Mouse (Mus musculus) naive thymus-derived CD4-positive, alpha-beta T cell, adult 2 months (primary cell): ENCODE measurements around the gene Fscn1.

Source experiments
- DNase-seq: peaks from one replicate; pipeline ENCODE4 v3.0.0-alpha.2; 2011; ENCODE audit warnings: low read depth

Gene Fscn1

DNA sequence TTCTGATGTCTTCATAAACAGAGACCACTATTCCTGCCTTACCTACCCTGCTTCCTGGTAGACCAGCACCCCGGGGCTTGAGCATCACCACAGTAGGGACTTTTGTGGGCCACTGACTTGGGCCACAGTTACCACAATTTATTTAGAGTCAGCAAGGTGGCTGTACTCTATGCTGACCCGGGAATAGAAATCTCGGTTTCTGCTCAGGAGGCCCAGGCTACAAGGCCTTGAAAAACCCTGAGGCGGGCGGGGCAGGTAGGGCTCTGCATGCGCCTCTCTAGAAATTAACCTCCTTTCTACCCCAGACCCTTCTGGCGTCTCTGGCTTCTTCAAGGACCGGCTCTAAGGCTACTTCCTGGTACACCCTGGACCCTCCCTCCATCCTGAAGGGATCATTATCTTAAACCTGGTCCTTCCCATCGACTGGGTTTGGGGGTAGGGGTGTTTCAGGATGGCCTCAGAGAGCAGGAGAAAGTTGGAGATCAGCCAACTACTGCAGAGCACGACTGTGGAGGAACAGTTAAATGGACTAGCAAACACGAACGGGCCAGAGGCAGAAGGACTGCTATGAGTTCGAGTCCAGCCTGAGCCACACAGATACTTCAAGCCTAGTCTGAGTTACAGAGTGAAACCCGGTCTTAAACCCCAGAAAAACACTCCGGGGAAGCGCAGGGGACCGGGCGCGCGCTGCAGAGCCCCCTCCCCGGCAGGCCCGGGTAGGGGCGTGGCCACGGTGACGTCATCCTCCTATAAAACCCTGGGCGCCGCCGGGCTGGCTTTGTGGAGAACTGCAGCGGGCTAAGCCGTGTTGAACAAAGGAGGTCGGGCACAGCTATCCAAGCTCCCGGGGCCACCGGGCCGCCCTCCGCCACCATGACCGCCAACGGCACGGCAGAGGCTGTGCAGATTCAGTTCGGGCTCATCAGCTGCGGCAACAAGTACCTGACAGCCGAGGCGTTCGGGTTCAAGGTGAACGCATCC is at the start of gene Fscn1:
Fscn1 (plus strand) TSS at position 768 of the 981 bp plus-strand sequence.
- DNase-seq, result peak; percentile 70

DNA sequence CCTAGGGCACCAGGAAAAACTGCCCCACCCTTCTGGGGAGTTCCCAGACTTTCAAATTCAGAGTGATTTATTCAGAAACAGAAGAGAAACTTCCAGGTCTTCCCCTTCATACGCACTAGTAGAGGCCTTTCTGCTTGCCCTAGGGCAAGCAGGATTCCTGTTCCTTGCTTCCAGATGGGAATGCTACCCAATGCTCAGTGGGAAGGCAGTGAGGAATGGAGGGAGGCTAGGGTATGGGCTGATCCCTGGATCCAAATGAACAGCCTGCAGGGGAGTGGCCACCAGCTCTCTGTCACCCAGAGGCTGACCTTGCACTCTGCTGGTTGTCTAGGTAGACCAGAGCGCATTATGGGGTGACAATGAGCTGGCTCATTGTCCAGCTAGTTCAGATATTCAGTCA is 48.5 kb upstream of the Fscn1 start:
- no peak for DNase-seq

DNA sequence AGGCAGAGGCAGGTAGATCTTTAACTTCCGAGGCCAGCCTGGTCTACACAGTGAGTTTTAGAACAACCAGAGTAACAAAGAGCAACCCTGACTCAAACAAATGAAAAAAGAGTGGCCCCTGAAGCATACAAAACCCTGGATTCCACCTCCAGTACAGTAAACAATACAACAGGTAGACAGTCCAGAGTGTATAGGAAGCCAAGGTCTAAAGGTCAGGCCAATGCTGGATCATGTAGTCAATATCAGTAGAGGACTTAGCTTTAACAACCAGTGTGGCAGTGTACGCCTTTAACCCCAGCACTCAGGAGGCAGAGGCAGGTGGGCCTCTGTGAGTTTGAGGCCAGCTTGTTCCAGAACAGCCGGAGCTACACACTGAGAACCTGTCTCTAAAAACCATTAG is 47.8 kb upstream of the Fscn1 start:
- DNase-seq, result no peak

DNA sequence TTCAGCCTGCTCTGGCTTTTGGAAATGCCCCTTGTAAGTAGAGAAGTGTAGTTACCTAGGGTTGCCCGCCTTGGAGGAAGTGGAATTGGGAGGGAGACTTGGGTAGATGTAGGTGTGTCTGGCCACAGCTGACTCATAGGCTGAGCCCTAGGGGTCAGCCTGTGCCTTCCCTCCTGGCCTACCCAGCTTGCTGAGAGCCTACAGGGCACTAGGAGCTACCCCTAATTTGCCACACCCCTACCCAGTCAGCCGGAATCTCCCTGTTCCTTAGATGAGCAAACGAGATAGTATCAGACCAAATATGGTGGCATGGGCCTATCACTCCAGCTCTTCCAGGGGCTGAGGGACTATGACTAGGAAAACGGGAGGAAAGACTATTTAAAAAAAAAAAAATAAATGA is 47.4 kb upstream of the Fscn1 start:
- no peak for DNase-seq

DNA sequence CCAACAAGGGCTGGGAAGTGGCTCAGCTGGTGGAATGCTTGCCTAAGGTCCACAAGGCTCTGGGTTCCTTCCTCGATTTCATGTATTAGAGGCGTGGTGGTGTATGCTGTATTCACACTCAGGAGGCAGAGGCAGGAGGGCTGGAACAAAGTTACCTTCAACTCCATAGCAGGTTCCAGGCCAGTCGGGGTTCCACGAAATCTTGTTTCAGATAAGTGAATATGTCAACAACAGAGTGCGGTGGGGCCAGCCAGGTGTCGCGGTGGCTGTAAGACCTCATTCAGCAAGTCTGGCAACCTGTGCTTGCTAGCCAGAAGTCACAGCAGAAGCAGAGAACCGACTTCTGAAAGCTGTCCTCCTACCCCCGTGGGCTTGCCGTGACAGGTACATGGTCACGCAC is 44.9 kb upstream of the Fscn1 start:
- DNase-seq, result no peak

DNA sequence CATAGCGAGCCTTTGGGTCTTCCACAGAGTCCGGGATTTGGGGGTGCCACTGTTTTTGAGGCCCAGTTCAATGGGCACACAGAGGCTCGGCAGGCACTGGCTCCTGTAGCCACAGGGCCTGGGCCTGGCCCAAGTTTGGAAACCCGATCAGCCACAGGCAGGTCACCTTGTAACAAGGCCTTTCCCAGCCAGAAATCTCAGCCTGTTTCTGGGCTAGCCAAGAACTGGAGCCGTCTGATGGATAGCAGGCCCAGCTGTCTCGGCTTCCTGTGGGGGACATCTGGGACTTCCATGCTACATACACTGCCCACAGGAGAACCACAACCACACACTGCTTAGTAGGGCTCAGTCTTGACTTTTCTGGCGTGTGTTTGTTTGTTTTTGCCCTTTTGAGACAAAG is 43.5 kb upstream of the Fscn1 start:
- no peak for DNase-seq

DNA sequence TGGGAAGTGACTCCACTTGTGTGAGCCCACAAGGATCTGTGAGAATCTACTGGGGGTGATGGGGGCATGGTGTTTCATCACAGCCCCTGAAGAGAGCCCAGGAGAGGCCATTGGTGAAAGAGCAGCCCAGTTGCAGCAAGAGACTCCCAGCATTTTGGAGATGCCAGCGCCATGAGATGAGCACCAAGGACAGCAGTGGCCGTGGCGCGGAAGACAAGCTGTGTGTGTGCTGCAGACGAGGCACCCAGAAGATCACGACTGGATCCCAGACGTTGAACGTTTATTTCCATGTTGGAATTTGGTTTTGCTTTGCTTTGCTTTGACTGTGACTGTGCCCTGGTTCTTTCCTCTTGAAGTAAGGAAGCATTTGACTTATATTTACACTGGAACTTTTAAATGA is 42.7 kb upstream of the Fscn1 start:
- DNase-seq, result no peak

DNA sequence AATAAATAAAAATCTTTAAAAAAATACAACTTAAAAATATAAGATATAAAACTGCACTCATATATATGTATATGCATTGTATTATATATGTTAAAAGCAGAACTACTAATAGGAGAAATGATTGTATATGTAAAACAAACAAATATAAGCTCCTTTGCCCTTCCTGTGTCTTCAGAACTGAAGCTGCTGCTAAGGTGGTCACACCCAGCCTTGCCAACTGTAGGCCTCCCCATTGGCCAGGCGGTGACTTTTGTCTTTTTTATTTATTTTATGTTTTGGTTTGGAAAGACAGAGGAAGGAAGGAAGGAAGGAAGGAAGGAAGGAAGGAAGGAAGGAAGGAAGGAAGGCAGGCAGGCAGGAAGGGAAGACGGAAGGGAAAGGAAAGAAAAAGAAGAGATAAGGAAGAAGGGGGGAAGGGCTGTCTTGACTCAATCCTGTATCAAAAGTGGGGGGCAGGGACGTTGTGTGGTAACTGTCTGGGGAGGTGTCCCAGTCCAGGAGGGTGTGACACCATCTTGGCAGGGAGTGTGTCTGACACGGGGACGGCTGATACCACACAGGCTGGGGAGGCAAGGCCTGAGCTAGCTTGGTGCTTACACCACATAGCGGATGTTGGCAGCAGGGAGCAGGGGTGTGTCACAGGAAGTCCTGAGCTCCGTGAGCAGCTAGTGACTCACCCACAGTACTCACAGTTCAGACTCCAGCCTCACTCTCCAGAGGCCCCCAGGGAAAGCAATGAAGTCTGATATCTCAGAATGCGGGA is 39.7 kb upstream of the Fscn1 start:
- DNase-seq, result peak; percentile 92

DNA sequence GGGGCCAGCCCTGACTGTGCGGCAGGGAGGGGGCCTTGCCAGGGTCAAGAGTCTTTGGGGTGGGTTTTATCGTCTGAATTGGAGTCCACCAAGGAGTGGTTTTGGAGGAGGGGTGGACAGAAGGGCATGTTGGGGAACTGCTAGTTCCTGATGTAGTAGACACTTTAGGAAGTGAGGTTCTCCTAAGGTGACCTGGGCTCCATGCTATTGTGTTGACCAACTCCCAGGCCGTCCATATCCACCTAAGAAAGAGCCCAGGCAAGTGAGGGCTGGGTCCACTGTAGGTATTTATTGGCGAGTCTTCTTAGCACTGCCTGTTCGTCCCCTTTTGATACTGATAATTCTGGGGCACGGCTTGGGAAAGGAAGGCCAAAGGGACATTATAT is 39.1 kb upstream of the Fscn1 start:
- DNase-seq, result no peak

DNA sequence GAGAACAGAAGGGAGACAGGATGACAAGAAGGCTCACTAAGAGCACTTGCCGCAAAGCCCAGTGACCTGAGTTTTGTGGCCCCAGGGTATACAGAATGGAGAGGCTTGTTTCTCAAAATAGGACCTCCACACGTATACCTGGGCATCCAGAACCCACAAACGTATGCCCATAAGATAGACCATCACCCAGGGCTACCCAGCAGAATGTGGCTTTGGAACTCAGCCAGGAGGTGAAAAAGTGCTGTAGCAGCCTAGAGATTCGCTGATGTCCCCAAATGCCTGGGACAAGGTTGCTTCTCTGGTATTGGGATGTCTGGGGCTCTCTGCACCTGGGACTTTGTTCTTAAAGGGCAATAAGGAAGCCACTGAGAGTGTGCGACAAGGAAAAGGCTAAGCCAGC is 37.9 kb upstream of the Fscn1 start:
- peak; percentile 18 for DNase-seq

DNA sequence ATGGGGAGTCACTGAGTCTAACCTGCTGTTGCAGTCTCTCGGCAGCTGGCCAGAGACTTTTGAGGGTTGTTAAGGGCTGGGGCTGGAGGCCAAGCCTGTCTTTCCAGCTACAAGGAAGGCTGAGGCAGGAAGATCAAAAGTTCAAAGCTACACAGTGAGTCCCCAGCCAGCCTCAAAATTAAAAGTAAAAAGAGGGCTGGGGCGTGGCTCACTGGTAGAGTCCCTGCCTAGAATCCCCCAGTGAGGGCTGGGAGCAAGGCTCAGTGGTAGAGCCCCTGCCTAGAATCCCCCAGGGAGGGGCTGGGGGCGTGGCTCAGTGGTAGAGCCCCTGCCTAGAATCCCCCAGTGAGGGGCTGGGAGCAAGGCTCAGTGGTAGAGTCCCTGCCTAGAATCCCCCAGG is 36.4 kb upstream of the Fscn1 start:
- DNase-seq, result no peak

DNA sequence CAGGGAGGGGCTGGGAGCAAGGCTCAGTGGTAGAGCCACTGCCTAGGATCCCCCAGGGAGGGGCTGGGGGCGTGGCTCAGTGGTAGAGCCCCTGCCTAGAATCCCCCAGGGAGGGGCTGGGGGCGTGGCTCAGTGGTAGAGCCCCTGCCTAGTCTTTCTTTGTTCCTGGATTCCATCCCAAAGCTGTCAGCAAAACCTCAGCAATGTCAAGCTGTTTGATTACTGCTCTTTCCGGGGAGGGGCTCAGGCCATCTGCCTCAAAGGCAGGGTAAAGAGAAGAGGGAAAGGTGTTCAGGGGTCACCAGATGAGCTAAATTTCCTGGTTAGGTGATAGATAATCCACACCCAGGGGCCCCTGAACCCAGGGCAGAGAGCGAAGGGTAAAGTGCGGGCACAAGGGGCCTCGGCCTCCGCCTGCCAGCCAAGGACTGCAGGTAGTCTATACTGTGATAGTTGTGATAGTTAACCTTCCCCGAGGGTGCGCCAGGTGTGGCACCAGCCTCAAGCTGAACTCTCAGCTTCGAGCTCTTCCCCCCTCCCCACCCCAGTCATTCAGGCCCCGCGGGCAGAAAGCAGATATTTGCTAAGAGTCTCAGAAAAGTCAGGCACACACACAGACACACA is 35.7 kb upstream of the Fscn1 start:
- peak; percentile 20 for DNase-seq

DNA sequence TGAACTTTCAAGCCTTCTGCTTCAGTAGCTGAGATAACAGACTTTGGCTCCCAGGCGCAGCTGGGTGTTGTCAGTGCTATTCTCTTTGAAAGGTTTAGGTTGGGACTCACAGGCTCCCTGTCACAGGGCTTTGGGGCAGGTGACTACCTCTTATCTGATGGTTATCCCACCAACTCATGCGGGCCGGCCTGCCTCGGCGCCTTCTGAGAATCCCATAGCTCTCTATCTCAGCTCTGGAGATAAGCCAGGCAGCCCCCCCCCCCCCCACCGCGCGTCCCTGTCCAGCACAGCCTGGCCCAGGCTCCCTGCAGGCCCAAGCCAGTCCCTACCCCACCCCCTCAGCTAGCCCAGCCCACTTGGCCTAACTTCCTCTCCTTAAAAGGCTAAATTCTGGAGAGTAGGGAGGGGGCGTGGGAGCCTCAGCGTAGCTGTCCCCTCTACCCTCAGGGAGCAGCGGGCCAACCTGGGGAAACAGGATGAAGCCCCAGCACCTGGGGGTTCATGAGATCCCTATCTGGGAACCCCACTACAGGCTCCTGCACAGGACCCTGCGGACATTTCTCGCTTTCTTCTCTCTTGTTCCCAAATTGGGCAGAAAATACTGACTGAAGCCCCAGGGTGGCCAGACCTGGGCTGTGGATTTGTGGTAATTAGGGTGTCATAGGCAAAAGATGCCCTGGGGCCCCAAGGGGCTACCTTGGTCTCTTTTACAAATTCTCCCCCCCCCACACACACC is 33.8 kb upstream of the Fscn1 start:
- DNase-seq, result peak; percentile 65

DNA sequence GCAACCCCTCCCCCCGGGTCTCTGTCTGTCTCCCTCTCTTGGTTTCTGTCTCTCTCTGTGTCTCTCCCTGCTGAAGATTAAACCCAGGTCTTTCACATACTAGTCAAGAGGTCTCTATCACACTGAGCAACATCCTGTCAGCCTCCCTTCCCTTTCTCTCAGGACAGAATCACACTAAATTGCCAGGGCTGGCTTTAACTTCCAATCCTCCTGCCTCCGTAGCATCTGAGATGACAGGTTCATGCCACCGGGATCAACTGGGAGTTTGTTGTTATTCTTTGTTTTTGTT is 33.3 kb upstream of the Fscn1 start:
- no peak for DNase-seq

DNA sequence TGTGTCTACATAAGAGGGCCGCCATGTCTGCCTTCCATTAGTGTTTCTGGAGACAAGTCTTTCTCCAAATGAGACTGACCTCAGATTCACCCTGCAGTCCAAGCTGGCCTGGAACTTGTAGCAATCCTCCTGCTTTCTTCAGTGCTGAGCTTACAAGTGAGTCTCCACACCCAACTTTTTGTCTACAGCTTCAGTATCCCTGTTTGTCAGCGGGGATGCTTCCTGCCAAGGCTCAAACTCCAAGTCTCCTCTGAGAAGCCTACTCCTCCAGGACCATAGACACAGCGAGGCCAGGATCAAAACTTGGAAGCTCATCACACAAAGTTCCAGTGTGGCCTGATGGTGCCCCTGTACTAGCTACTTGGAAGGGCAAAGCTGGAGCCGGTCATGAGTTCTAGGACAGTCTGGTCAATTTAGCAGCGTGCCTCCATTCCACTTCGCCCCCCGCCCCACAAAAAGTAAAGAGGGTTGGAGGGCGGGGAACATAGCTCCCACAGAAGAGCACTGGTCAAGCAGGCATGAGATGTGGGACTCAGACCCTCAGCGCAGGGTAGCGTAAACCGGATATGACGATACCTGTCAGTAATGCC is 32.7 kb upstream of the Fscn1 start:
- DNase-seq, result no peak

DNA sequence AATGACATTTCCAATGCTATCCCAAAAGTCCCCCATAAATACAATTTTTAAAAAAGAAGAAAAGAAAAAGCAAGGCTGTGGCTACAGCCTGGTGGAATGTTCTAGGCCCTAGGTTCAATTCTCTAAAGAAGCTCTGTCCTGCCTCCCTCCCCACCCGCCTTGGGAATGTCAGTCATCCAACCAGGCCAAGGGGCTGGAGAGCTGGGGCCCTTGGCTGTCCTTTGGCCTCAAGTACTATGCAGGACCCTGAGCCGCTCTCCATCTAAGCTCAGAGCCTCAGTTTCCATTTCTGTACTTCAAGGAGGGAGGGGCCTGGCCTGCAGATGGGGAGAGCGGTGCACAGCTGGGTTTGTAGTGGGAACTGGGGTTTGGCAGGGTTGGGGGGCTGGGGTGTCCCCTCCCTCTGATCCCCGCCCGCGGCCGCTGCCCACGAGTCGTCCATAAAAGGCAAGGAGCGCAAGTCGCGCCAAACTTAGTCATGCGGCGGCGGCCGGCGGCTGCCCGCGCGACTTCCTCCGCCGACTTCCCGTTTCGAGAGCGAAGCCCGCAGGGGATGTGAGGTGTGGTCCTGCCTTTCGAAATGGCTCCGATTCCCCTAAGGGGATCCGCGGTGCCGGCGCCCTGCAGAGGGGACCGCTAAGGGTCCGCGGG is 31.3 kb upstream of the Fscn1 start:
- peak; percentile 79 for DNase-seq

DNA sequence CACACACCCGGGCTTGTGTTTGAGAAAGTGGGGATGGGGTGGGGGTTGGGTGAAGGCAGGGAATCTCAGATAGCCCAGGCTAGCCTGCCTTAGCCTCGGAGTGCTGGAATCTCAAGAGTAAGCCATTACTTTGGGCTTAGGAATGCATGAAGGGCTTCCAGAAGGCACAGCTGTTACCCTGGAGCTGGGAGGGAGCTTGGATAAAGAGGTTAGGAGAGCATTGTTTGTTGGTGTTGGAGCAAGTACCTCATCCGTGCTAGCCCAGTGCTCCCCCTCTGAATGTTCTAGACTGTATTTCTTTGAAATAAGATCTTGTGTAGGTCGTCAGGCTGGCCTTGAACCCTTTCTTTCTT is 30.8 kb upstream of the Fscn1 start:
- no peak for DNase-seq

DNA sequence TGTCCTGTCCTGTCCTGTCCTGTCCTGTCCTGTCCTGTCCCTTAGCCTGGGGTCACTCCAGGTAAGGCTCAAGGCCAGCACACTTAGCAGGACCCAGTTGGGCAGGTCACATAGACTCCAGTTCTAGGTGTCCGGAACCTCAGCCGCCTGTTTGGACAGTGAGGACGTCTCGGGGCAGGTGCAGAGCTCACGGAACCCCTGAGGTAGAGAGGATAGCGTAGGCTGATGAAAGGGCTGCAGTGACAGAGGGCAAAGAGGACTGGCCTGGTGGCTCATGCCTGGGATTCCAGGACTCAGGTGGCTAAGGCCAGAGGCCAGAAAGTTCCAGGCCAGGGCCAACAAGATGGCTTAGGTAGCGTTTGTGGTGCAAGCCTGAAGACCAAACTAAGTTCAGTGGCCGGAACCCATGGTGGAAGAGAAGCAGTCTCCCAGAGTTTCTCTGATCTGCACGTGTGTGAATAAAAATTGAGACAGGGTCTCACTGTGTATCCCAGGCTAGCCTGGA is 28.9 kb upstream of the Fscn1 start:
- DNase-seq, result peak; percentile 40

DNA sequence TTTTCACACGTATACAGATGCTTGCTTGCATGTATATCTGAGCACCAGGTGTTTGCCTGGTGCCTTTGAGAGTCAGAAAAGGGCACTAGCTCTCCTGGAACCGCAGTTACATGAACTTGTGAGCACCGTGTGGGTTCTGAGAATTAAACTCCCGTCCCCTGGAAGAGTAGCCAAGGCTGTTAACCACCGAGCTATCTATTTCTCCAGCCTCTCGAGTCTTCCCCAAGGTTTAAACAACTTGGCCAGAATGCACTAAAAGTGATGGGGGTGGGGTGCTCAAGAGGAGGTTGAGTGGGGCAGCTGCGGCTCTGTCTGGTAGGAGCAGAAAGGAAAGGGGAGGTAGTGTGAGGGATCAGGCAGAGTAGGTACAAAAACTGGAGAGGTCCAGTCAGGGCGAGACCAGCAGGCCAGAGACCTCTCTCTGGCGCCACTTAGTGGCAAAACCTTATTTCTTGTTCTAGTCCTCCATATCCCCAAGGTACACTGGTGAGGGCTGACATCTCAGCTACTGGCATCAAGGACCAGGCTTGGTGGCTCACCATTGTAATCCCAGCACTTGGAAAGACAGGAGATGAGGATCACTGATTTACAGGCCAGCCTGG is 28.0 kb upstream of the Fscn1 start:
- DNase-seq, result peak; percentile 87

DNA sequence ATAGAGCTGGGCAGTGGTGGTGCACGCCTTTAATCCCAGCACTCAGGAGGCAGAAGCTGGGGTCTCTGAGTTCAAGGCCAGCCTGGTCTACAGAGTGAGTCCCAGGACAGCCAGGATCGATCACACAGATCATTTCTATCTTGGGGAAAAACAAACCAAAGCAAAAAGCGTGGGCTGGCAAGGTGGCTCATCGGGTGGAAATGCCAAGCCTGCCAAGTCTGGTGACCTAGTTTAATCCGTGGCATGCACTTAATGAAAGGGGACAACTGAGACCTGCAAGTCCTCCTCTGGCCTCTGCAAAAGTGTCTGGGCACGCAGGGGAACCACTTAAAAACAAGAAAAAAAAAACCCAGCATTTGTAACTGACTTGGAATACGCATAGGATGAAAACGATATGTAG is 27.4 kb upstream of the Fscn1 start:
- DNase-seq, result no peak
